Mouse (Mus musculus): Measurements from ENCODE around the gene Pald1. TPM values are rescaled to one million over a fixed set of nuclear protein-coding genes. Genes with fewer than 3 reads are reported as not detected.

Pald1 gene
- 3.4 and 5.3 TPM in 2 replicates for polyA plus RNA-seq (2011; ENCODE audit: insufficient read length, low read depth, missing spikeins)

DNA sequence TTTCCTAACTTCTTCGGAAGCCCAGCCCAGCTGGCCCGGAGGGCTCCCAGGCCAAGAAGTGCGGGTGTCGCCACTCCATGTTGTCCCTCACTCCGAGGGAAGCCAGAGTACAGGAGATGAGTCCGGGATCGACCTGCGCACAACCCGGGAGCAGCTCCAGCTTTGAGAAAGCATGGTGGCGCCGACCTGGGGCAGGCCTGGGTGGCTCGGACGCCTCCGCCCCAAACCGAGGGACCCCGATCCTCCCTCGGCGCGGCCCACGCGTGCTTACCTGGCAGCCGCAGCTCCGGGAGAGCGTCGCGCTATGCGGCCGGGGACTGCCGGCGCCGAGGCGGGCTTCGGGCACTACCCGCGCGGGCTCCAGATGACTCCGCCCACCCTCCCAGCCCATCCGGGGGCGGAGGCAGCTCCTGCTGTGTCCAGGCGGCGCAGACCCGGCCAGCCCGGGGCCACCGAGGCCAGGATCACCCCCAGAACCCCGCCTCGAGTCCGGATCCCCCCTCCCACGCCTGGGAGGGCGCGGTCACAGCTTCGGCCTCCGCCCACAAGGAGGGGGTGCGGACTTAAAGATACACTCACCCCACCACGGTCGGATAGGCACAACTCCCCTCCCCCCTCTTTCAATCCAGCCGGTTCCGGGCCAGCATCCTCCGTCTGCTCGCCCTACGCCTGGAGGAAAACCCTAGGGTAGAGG, at the start of gene Pald1:
TSS of gene Pald1 (minus strand) at position 510 of the 694 bp plus-strand sequence.
- Histone ChIP-seq H3K4me1 (ENCODE audit: control insufficient read depth, insufficient read depth, low read length) (no peaks in the 10 kb centered on the region; the same call in 1 of the 2 replicates), H3K27ac (ENCODE audit: insufficient read depth, low read length) (no peak within 1 kb of the TSS), H3K4me3 (ENCODE audit: insufficient read depth, low read length) (peak within 1 kb of the TSS; percentile 67)
- no peak for TF ChIP-seq CTCF (IDR thresholded peaks at IDR 0.05; ENCODE audit: borderline replicate concordance, insufficient read depth, low read length)
- peak; percentile 76 for TF ChIP-seq POLR2A (IDR thresholded peaks at IDR 0.05; ENCODE audit: low read depth, low read length)

DNA sequence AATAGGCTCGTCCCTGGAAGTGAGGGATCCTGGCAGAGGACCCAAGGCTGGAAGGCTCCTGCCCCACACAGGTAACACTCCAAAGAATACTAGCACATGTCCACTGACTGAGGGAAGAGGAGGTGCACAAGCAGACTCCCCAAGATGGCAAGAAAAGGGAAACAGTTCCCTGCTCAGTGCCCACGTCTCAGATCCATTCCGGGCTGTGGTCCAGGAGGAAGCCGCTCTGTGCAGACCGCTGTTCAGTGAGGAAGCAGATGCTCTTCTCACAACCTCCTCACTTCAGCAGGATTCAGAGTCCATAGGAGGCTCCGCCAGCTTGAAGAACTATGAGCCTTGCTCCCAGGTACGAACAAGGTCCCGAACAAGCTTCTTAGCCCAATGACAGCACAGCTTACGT, 48.0 kb upstream of the Pald1 start:
- Histone ChIP-seq H3K27ac (ENCODE audit: insufficient read depth, low read length) (no peak overlapping the region), H3K4me3 (ENCODE audit: insufficient read depth, low read length) (no peak overlapping the region), H3K4me1 (ENCODE audit: control insufficient read depth, insufficient read depth, low read length) (no peaks in the 10 kb centered on the region)
- TF ChIP-seq POLR2A (IDR thresholded peaks at IDR 0.05; ENCODE audit: low read depth, low read length) (no peak), CTCF (IDR thresholded peaks at IDR 0.05; ENCODE audit: borderline replicate concordance, insufficient read depth, low read length) (no peak)

DNA sequence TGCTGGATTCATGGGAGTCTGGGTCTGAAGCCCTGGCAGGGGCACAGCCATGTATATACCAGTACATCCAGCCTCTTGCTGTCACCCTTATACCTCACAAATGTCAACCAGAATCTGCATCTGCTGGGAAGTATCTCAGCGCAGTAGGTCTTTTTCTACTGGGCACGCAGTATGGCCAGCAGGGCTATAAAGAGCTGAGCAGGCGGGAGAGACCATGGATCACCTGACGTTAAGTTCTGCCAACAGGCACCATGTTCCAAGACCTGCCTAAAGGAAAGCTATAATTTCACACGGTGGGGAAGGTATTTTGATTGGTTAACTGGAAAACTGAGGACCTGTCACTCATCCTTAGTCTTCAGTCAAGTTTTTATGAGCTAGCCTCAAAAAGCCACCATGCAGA, 45.7 kb upstream of the Pald1 start:
- Histone ChIP-seq H3K4me1 (ENCODE audit: control insufficient read depth, insufficient read depth, low read length) (no peaks in the 10 kb centered on the region), H3K4me3 (ENCODE audit: insufficient read depth, low read length) (no peak overlapping the region), H3K27ac (ENCODE audit: insufficient read depth, low read length) (no peak overlapping the region)
- TF ChIP-seq CTCF (IDR thresholded peaks at IDR 0.05; ENCODE audit: borderline replicate concordance, insufficient read depth, low read length) (no peak), POLR2A (IDR thresholded peaks at IDR 0.05; ENCODE audit: low read depth, low read length) (no peak)

DNA sequence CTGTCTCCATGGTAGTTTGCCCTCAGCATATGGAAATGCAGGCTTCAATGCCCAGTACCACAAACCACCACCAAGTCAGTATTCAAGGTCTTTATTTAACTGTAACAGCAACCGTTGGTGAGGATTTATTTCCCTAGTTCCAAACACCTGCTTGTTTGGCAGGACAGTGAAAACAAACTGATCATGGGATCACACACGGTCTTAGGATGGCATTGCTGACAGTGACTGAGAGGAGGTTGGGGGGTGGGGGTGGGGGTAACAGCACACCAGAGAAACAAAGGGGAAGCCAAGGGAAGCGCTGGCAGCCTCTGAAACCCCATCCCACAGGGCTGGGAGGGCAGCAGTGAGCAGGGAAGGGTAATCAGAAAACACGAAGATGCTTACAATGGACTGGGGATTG, 45.1 kb upstream of the Pald1 start:
- H3K4me3 ChIP-seq (ENCODE audit: insufficient read depth, low read length), result no peak overlapping the region
- H3K27ac ChIP-seq (ENCODE audit: insufficient read depth, low read length), result no peak overlapping the region
- H3K4me1 ChIP-seq (ENCODE audit: control insufficient read depth, insufficient read depth, low read length), result no peaks in the 10 kb centered on the region
- no peak for TF ChIP-seq POLR2A (IDR thresholded peaks at IDR 0.05; ENCODE audit: low read depth, low read length)
- TF ChIP-seq CTCF (IDR thresholded peaks at IDR 0.05; ENCODE audit: borderline replicate concordance, insufficient read depth, low read length), result no peak

DNA sequence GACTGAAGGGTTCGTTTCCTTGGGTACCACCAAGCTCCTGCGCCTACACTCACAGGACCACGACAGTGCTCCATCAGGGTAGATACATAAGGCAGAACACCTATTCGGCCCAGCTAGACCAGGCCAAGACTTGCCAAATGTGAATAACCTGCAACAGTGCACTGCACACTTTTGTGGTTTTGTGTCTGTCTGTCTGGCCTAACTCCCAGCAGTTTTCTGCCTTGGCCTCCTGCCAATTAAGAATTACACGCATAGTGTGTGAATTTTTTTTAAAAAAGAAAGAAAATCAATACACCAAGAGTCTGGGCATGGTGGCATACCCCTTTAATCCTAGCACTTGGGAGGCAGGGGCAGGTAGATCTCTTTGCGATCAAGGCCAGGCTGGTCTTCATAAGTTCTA, 44.6 kb upstream of the Pald1 start:
- Histone ChIP-seq H3K4me1 (ENCODE audit: control insufficient read depth, insufficient read depth, low read length) (no peaks in the 10 kb centered on the region), H3K27ac (ENCODE audit: insufficient read depth, low read length) (no peak overlapping the region), H3K4me3 (ENCODE audit: insufficient read depth, low read length) (no peak overlapping the region)
- no peak for TF ChIP-seq POLR2A (IDR thresholded peaks at IDR 0.05; ENCODE audit: low read depth, low read length)
- no peak for TF ChIP-seq CTCF (IDR thresholded peaks at IDR 0.05; ENCODE audit: borderline replicate concordance, insufficient read depth, low read length)

DNA sequence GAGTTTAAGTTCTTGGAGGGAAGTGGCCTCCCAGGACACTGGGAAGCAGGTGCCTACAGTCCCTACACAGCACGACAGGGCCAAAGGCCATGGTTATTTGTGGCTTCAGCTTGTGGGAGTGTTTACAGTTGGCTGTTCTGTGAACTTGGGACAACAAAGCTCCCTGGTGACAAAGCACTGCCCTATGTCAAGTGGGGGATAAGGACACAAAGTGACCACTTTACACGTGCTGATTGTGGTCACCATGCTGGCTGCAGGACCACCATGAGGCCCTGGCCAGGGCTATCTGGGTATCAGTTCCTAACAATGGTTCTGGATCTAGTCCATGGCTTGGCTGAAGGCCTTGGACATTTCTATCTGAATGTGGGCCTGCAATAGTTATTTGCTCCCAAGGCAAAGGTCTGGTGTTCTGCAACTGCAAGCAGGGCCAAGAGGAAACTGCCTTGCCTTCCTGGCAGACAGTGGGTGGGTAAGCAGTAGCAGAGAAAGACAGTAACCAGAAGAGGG, 43.0 kb upstream of the Pald1 start:
- Histone ChIP-seq H3K4me1 (ENCODE audit: control insufficient read depth, insufficient read depth, low read length) (no peaks in the 10 kb centered on the region), H3K27ac (ENCODE audit: insufficient read depth, low read length) (no peak overlapping the region), H3K4me3 (ENCODE audit: insufficient read depth, low read length) (no peak overlapping the region)
- TF ChIP-seq POLR2A (IDR thresholded peaks at IDR 0.05; ENCODE audit: low read depth, low read length) (no peak), CTCF (IDR thresholded peaks at IDR 0.05; ENCODE audit: borderline replicate concordance, insufficient read depth, low read length) (no peak)

DNA sequence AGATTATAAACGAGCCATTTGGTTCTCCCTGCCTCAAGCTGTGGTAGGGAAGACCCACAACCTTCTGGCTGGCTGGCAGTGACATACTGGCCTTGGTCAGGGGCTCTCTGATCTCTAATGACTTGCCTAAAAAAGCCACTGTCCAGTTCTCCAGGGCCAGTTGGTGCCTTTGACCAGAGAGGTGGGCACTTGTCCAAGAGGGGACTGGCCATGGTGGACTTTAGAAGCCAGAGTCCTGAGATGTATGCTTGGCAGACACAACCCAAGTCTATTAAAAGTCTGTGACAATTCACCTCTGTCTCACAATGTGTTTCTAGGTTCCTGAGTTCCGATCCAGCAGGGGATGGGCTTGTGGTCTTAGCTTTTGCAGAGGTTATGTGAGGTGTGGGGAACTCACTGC, 41.7 kb upstream of the Pald1 start:
- no peak overlapping the region for H3K4me3 ChIP-seq (ENCODE audit: insufficient read depth, low read length)
- TF ChIP-seq CTCF (IDR thresholded peaks at IDR 0.05; ENCODE audit: borderline replicate concordance, insufficient read depth, low read length) (no peak), POLR2A (IDR thresholded peaks at IDR 0.05; ENCODE audit: low read depth, low read length) (no peak)
- H3K27ac ChIP-seq (ENCODE audit: insufficient read depth, low read length), result no peak overlapping the region
- no peaks in the 10 kb centered on the region for H3K4me1 ChIP-seq (ENCODE audit: control insufficient read depth, insufficient read depth, low read length)

DNA sequence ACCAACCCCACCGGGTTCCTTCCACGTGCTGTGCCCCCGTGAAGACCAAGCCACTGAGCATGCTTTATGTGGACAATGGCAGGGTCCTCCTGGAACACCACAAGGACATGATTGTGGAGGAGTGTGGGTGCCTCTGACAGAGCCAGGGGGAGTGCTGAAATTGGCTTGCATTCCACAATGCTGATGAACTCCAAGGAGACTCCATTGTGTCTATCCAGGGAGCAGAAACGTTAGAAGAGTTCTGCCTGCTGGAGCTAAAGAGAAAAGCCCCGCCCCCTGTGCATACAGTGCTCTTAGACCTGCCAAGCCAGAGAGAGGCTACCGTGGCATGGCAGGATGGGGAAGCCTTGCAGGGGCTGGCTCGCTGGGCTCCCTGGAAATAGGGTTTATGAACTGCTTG, 41.2 kb upstream of the Pald1 start:
- no peak overlapping the region for H3K27ac ChIP-seq (ENCODE audit: insufficient read depth, low read length)
- no peak overlapping the region for H3K4me3 ChIP-seq (ENCODE audit: insufficient read depth, low read length)
- TF ChIP-seq CTCF (IDR thresholded peaks at IDR 0.05; ENCODE audit: borderline replicate concordance, insufficient read depth, low read length) (no peak), POLR2A (IDR thresholded peaks at IDR 0.05; ENCODE audit: low read depth, low read length) (no peak)
- H3K4me1 ChIP-seq (ENCODE audit: control insufficient read depth, insufficient read depth, low read length), result no peaks in the 10 kb centered on the region

DNA sequence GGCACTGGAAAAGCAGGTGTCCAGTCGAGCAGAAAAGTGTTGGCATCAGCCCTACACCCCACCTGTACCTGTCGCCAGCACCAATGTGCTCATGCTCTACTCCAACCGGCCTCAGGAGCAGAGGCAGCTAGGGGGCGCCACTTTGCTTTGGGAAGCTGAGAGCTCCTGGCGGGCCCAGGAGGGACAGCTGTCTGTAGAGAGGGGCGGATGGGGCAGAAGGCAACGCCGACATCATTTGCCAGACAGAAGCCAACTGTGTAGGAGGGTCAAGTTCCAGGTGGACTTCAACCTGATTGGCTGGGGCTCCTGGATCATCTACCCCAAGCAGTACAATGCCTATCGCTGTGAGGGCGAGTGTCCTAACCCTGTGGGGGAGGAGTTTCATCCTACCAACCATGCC, 40.0 kb upstream of the Pald1 start:
- no peak overlapping the region for H3K4me3 ChIP-seq (ENCODE audit: insufficient read depth, low read length)
- no peak for TF ChIP-seq CTCF (IDR thresholded peaks at IDR 0.05; ENCODE audit: borderline replicate concordance, insufficient read depth, low read length)
- TF ChIP-seq POLR2A (IDR thresholded peaks at IDR 0.05; ENCODE audit: low read depth, low read length), result no peak
- no peak overlapping the region for H3K27ac ChIP-seq (ENCODE audit: insufficient read depth, low read length)
- no peaks in the 10 kb centered on the region for H3K4me1 ChIP-seq (ENCODE audit: control insufficient read depth, insufficient read depth, low read length)

DNA sequence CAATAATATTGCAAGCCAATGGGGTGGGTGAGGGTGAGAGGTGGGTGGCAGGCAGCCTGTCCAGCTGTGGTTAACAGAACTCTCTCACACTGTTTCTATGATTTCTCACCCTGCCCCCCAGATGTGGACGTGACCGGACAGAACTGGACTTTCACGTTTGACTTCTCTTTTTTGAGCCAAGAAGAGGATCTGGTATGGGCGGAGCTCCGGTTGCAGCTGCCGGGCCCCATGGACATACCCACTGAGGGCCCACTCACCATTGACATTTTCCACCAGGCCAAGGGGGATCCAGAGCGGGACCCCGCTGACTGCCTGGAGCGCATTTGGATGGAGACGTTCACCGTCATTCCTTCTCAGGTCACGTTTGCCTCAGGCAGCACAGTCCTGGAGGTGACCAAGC, 39.5 kb upstream of the Pald1 start:
- Histone ChIP-seq H3K4me3 (ENCODE audit: insufficient read depth, low read length) (no peak overlapping the region), H3K4me1 (ENCODE audit: control insufficient read depth, insufficient read depth, low read length) (no peaks in the 10 kb centered on the region), H3K27ac (ENCODE audit: insufficient read depth, low read length) (no peak overlapping the region)
- TF ChIP-seq CTCF (IDR thresholded peaks at IDR 0.05; ENCODE audit: borderline replicate concordance, insufficient read depth, low read length) (no peak), POLR2A (IDR thresholded peaks at IDR 0.05; ENCODE audit: low read depth, low read length) (no peak)
